Mouse (Mus musculus) embryonic facial prominence, embryonic 12.5 days (tissue): Measurements from ENCODE around the gene Parp16. TPM values are rescaled to one million over a fixed set of nuclear protein-coding genes. Genes with fewer than 3 reads are reported as not detected.
A peak's percentile ranks its signal among the peaks of the same experiment; 100 is the strongest.

Experiments
- ATAC-seq: fragments of 200-750 bp; cut with Nextera tagmentation; 2 replicates; pipeline ENCODE4 v1.8.0; 2017; ENCODE audit not compliant: insufficient number of reproducible peaks, insufficient read depth, low FRiP score, low TSS enrichment
- H3K27ac ChIP-seq: fragments of 300-500 bp; sonication (generic); 2 replicates; pipeline ENCODE4 v1.5.1; 2016; ENCODE audit warnings: mild to moderate bottlenecking
- H3K27me3 ChIP-seq: fragments of 300-500 bp; sonication (generic); 2 replicates; pipeline ENCODE4 v1.6.1; 2016; ENCODE audit warnings: mild to moderate bottlenecking, moderate library complexity
- H3K36me3 ChIP-seq: fragments of 300-500 bp; sonication (generic); 2 replicates; pipeline ENCODE4 v1.6.1; 2016; ENCODE audit warnings: mild to moderate bottlenecking
- H3K4me1 ChIP-seq: fragments of 300-500 bp; sonication (generic); 2 replicates; pipeline ENCODE4 v1.6.1; 2016
- H3K4me2 ChIP-seq: fragments of 300-500 bp; sonication (generic); replicated peaks from 2 replicates; pipeline ENCODE4 v1.6.1; 2016; ENCODE audit warnings: mild to moderate bottlenecking, moderate library complexity
- H3K4me3 ChIP-seq: fragments of 300-500 bp; sonication (generic); 2 replicates; pipeline ENCODE4 v1.5.1; 2016; ENCODE audit warnings: mild to moderate bottlenecking
- H3K9ac ChIP-seq: fragments of 300-500 bp; sonication (generic); 2 replicates; pipeline ENCODE4 v1.6.1; 2016; ENCODE audit warnings: mild to moderate bottlenecking, moderate library complexity
- H3K9me3 ChIP-seq: fragments of 300-500 bp; sonication (generic); 2 replicates; pipeline ENCODE4 v1.6.1; 2016; ENCODE audit warnings: mild to moderate bottlenecking, moderate library complexity
- WGBS: fragments of 180-500 bp; shearing (Covaris S2); methylation state at CpG from one replicate; pipeline ENCODE4 v1.1.7; 2016; 5-methylcytosine and 5-hydroxymethylcytosine counted together
- polyA plus RNA-seq: library from polyadenylated mRNA; unstranded; fragments of >200 nt; fragmentation: Nextera tagmentation; extraction: Ambion mirVana; gene quantifications from 2 replicates; pipeline ENCODE4 v1.2.1, GENCODE M21; 2016

Gene Parp16
- polyA plus RNA-seq, 1 experiment from 2014 or later = 7.1 TPM

DNA sequence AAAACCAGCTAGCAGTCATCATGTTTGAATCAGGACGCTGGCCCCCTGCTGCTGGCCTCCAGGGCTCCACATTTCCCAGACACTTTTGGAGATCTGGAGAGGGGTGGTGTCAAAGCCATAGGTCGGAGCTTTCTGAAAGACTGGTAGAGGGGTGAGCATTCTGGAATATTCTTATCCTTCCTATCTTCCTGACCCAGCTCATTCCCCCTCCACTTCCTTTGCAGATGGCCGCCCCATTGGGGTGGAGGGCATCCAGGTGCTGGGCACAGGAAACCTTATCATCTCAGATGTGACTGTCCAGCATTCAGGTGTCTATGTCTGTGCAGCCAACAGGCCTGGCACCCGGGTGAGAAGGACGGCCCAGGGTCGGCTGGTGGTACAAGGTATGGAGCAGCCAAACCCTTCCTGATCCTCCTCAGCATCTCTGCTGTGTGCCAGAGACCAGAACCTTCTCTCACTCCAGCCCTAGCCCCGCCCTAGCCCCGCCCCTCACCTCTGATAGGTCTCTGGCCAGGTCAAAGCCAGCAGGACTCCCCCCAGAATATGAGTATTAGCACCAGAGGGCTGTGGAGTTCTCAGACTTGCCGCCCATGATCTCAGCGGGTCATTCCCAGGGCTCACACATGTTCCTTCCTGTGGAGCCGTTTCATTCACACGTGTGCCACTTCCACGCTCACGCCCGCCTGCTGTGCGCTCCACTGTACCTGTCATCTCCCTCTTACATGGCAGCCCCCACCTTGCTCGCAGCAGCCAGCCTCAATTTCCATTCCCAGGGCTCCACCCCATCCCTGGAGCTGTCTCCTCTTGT is 15.1 kb upstream of the Parp16 start:
- Histone ChIP-seq H3K27me3 (no peaks in the 10 kb centered on the region), H3K36me3 (peaks cover 32% of the 10 kb centered on the region)

DNA sequence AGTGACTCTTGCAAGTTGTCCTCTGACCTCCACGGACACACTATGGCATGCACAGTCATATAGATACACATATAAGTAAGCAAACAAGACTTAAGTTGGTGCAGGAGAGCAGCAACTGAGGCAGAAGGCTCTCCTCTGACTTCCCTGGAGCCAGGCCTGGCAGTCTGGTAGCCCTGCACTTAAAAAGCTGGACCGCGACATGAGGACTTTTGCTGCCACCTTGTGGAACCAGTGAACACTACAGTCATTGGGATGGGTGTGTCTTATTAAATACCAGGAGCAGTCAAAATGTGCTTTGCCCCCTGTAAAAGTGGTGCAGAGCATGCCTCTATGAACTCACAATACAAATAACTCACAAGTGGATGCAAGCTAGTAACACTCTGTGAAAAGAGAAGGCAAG is 6.6 kb upstream of the Parp16 start:
- no peak for ATAC-seq
- H3K4me3 ChIP-seq = no peak overlapping the region
- H3K27ac ChIP-seq = no peak overlapping the region
- H3K27me3 ChIP-seq = no peaks in the 10 kb centered on the region
- no peak overlapping the region for H3K4me2 ChIP-seq
- H3K9ac ChIP-seq = no peak overlapping the region
- no peaks in the 10 kb centered on the region for H3K9me3 ChIP-seq
- H3K4me1 ChIP-seq = peaks cover 12% of the 10 kb centered on the region
- peaks cover 7% of the 10 kb centered on the region; the same call in 1 of the 2 replicates for H3K36me3 ChIP-seq
- 1% methylated on average over 3 of the region's 3 CpGs for WGBS

More for the DNA sequence above, 15.1 kb upstream of the Parp16 start:
- H3K4me2 ChIP-seq = no peak overlapping the region; the same call in 1 of the 2 replicates
- no peak overlapping the region for H3K9ac ChIP-seq
- H3K9me3 ChIP-seq = no peaks in the 10 kb centered on the region
- H3K4me3 ChIP-seq = no peak overlapping the region
- peak overlapping the region; percentile 77; the same call in 1 of the 2 replicates for H3K27ac ChIP-seq
- ATAC-seq = no peak
- peaks cover 55% of the 10 kb centered on the region for H3K4me1 ChIP-seq
- 40% methylated on average over 17 of the region's 17 CpGs for WGBS

DNA sequence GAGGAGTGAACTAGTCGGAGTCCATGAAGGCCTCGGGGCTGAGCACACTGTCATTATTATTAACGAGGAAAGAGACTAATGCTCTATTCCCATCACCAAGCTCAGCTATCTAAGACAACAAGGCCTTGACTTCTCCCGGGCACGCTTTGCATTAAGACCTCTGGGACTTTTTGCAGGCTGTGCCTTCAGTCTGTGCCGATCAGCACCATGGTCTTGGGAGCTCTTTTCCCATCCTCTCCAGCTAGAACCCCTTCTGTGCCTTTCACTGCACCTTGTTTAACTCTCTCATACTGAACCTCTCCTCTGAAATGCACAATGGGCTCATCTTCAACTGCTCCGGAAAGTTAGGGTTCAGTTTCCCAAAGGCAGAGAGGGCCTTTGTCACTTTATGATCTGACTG is 4.8 kb upstream of the Parp16 start:
- WGBS = 50% methylated on average over 7 of the region's 7 CpGs
- Histone ChIP-seq H3K27ac (no peak overlapping the region), H3K36me3 (no peaks in the 10 kb centered on the region), H3K9ac (no peak overlapping the region), H3K4me3 (no peak overlapping the region), H3K4me1 (peaks cover 20% of the 10 kb centered on the region), H3K4me2 (no peak overlapping the region), H3K27me3 (no peaks in the 10 kb centered on the region), H3K9me3 (no peaks in the 10 kb centered on the region)
- no peak for ATAC-seq

DNA sequence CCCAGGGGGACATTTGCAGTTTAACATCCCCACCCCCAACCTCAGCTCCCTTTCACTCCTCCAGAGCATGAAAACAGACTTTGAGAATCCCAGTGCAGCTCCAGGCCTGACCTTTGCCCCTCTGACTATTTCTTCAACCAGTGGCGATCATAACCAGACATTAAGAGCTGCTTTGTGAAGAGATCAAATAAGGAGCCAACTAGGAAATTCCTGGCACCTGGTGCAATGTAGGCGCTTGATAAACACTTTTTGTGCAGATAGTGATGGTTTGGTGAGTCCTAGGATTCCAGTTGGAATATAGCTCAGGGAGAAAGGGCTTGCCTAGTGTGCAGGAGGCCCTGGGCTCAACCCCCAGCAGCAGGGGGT is 3.8 kb upstream of the Parp16 start:
- Histone ChIP-seq H3K4me3 (no peak overlapping the region), H3K4me2 (no peak overlapping the region), H3K27me3 (no peaks in the 10 kb centered on the region), H3K9me3 (no peaks in the 10 kb centered on the region), H3K36me3 (no peaks in the 10 kb centered on the region), H3K4me1 (peaks cover 29% of the 10 kb centered on the region), H3K9ac (no peak overlapping the region), H3K27ac (peak overlapping the region; percentile 12; the same call in 1 of the 2 replicates)
- 14% methylated on average over 2 of the region's 2 CpGs for WGBS
- no peak for ATAC-seq

DNA sequence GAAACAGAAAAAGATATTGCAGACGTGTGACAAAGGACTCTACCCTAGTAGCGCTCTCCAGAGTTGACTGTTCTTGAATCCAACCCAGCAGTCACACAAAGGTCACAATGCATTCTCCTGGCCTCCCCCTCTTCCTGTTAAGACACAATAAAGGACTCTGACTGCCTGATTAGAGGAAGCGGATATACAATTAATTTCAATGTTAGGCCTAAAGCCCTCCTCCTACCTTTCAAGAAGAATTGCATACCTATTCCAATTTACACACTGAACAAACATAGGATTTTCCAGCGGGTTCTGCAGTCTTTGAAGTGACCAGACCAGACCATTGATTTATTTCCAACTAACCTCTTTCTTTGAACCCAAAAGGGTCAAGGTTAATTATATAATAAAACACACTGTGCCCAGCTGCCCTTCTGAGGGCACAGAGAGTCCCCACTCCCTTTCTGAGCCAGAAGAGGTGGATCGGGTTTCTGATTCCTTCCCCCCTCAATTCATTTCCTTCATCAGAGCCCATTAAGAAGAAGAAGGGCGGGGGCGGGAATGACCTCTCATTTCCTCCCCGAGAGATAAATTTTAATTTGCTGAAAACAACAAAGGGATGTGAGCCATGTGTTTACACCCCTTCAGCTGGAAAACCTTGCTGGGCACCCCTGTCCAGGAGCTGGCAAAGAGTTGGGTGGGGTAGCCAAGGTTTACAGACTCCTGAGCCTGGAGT is 3.2 kb upstream of the Parp16 start:
- WGBS = 16% methylated on average over 8 of the region's 8 CpGs
- no peaks in the 10 kb centered on the region for H3K27me3 ChIP-seq
- H3K36me3 ChIP-seq = no peaks in the 10 kb centered on the region
- no peak for ATAC-seq
- no peaks in the 10 kb centered on the region for H3K9me3 ChIP-seq
- no peak overlapping the region for H3K4me2 ChIP-seq
- no peak overlapping the region for H3K9ac ChIP-seq
- H3K27ac ChIP-seq = peak overlapping the region; percentile 12; the same call in 1 of the 2 replicates
- H3K4me3 ChIP-seq = no peak overlapping the region
- peaks cover 29% of the 10 kb centered on the region for H3K4me1 ChIP-seq

DNA sequence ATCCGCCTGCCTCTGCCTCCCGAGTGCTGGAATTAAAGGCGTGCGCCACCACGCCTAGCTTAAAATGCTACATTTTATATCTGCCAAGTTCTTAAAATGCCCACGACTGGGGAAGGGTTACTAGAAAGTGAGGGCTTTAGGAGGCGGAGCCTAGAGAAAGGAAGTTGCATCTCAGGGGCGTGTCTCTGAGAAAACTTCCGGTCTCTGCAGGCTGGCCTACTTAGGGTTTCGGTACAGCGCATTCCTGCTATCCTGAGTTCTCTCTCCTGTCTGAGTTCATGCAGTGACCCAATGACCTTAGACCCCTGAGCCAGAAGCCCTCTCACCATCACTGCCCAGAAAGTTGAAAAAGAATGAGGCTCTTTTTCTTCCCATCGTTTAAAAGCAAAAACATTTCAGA is 1.9 kb upstream of the Parp16 start:
- no peaks in the 10 kb centered on the region for H3K9me3 ChIP-seq
- no peak overlapping the region for H3K27ac ChIP-seq
- no peak for ATAC-seq
- 59% methylated on average over 12 of the region's 12 CpGs for WGBS
- no peak overlapping the region for H3K4me3 ChIP-seq
- no peak overlapping the region for H3K9ac ChIP-seq
- no peak overlapping the region for H3K4me2 ChIP-seq
- no peaks in the 10 kb centered on the region for H3K36me3 ChIP-seq
- peaks cover 29% of the 10 kb centered on the region for H3K4me1 ChIP-seq
- H3K27me3 ChIP-seq = no peaks in the 10 kb centered on the region

DNA sequence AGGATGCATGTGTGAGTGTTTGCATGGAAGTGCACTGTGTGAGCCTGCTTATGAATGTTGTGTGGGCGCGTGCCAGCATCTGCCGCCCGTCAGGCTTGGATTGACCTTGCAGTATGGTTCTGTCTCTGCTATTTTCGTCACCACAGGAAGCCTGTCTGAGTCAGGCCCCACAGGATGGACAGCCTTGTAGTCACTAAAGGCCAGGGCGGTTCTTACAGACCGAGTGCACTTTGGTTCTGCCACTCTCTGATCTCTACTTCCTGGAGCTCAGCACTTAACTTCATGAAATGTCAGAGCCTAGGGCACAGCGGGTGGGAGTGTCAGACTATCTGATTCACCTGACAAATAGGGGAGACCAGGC is 448 bp downstream of the Parp16 start:
- peak overlapping the region; percentile 21; the same call in 1 of the 2 replicates for H3K4me2 ChIP-seq
- 35% methylated on average over 8 of the region's 8 CpGs for WGBS

DNA sequence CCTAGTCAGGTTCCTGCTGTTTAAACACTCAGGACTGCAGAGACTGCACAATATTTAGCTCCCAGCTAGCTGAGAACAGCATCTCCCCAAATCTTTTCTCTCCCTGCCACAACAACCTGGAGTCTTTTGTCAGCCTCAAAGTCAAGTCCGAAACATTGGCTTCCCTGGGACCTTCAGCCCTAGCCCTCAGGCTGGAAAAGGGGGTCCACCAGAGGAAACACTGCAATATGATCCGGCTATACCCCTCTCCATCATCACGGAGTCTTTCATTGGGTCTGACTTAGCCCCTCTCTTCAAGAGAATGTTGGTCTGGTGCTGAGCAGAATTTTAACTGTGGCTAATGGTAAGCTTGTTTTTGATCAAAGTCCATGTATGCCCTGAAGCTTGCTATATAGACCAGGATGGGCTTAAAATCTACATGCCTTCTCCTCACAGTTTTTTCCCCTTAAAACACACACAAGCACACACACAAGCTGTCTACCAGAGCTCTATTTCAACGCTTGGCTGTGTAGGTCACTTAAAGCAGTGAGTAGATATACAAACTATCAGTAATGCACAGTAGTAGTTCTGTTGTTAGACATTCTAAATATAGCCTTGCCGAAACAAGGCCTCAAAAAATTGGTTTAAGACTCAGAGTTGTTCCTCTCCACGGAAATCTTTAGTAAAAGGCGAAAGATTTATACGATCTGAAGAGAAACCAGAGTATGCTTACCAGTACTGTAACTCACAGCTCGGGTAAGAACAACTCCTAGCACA is 1.0 kb downstream of the Parp16 start:
- Histone ChIP-seq H3K9ac (0 out of 2 replicates have a peak overlapping the region, but pooled peaks have one; percentile 24), H3K4me3 (peak overlapping the region; percentile 6; the same call in 1 of the 2 replicates), H3K27ac (peak overlapping the region; percentile 90), H3K9me3 (no peaks in the 10 kb centered on the region), H3K4me2 (peak overlapping the region; percentile 21), H3K4me1 (peaks cover 29% of the 10 kb centered on the region), H3K27me3 (no peaks in the 10 kb centered on the region), H3K36me3 (no peaks in the 10 kb centered on the region)
- 2% methylated on average over 9 of the region's 9 CpGs for WGBS
- peak; percentile 89 for ATAC-seq

More for the DNA sequence above, 448 bp downstream of the Parp16 start:
- Histone ChIP-seq H3K4me3 (no peak overlapping the region; the same call in 1 of the 2 replicates), H3K27me3 (no peaks in the 10 kb centered on the region), H3K27ac (peak overlapping the region; percentile 90), H3K36me3 (no peaks in the 10 kb centered on the region), H3K9me3 (no peaks in the 10 kb centered on the region), H3K9ac (0 out of 2 replicates have a peak overlapping the region, but pooled peaks have one; percentile 24), H3K4me1 (peaks cover 29% of the 10 kb centered on the region)
- no peak for ATAC-seq

DNA sequence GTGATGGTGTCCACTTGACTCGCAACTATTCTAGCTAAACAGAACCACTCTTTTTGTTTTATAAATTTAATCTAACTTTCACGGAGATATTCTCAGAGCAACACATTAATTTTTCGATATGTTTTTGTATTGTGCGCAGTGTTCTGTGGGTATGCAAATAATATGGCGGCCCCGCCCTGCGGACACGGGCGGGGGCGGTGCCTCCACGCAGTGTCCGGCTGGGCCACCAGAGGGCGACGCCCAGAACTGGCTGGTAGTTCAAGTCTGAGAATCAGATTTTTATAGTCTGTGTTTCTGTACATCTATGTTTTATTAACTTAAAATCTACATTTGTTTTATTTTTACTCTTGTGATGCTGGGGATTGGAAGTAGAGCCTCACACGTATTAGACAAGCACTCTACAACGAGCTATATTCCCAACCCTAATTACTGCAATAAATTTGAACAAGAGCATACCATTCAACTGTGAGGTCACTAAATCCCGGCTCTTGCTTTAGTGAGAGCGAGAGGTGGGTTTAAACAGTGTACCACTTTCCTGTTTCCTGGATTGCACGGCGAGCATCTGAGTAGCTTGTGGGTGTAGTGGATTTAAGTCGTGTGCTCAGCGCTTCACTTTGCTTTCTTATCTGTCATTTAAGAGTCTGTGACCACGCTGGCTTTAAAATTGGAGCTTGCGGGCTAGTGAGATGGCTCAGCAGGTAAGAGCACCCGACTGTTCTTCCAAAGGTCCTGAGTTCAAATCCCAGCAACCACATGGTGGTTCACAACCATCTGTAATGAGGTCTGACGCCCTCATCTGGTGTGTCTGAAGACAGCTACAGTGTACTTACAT is 1.8 kb downstream of the Parp16 start:
- peak; percentile 67 for ATAC-seq
- 20% methylated on average over 26 of the region's 26 CpGs for WGBS
- H3K4me1 ChIP-seq = peaks cover 23% of the 10 kb centered on the region
- H3K36me3 ChIP-seq = no peaks in the 10 kb centered on the region
- H3K4me2 ChIP-seq = peak overlapping the region; percentile 21
- no peaks in the 10 kb centered on the region for H3K27me3 ChIP-seq
- H3K9me3 ChIP-seq = no peaks in the 10 kb centered on the region
- peak overlapping the region; percentile 90; the same call in 1 of the 2 replicates for H3K27ac ChIP-seq
- 0 out of 2 replicates have a peak overlapping the region, but pooled peaks have one; percentile 6 for H3K4me3 ChIP-seq
- no peak overlapping the region for H3K9ac ChIP-seq

DNA sequence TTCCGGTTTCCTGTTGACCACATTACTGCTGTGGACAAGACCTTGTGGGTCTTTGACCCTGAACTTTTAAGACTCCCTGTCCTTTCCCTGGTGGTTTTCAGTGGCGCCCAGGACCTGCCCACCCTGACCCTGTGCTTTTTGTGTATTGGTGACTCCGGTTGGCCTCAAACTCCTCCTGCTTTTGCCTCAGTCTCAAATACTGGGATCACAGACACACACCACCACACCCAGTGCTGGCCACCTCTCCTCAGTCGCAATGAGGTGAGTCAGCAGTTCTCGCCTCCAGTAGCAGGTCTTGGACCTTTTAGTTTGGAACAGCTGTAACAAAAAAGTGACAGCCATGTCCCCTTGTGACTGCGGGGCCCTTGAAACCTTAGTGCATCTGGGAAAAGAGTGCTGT is 2.7 kb downstream of the Parp16 start:
- no peak for ATAC-seq
- 80% methylated on average over 6 of the region's 6 CpGs for WGBS
- peaks cover 17% of the 10 kb centered on the region for H3K4me1 ChIP-seq
- no peak overlapping the region for H3K4me2 ChIP-seq
- no peaks in the 10 kb centered on the region for H3K27me3 ChIP-seq
- H3K36me3 ChIP-seq = no peaks in the 10 kb centered on the region
- H3K9me3 ChIP-seq = no peaks in the 10 kb centered on the region
- H3K27ac ChIP-seq = no peak overlapping the region
- no peak overlapping the region for H3K9ac ChIP-seq
- no peak overlapping the region for H3K4me3 ChIP-seq

DNA sequence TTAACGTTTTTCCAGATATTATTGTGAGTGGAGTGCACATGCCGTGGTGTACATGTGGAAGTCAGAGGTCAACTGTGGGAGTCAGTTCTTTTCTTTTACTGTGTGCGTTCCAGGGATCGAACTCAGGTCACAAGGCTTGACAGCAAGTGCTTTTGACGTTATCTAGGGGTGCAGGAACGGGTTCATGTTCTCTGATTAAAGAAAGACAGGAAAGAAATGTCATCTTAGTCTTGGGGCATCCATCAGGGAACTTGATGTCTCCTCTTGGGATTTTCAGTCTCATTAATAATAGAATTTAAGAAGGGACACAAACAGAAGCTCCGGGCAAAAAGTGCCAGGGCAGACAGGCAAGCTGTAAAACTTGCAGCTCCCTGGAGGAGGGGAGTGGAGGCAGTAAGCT is 4.6 kb downstream of the Parp16 start:
- Histone ChIP-seq H3K4me2 (no peak overlapping the region), H3K27ac (no peak overlapping the region), H3K9ac (no peak overlapping the region), H3K9me3 (no peaks in the 10 kb centered on the region), H3K27me3 (no peaks in the 10 kb centered on the region), H3K4me1 (peaks cover 15% of the 10 kb centered on the region), H3K4me3 (no peak overlapping the region), H3K36me3 (no peaks in the 10 kb centered on the region)
- no peak for ATAC-seq
- 61% methylated on average over 7 of the region's 7 CpGs for WGBS
